Mouse (Mus musculus) bone marrow macrophage, adult 2 months (primary cell): ENCODE measurements around the gene Nktr. TPM values are rescaled to one million over a fixed set of nuclear protein-coding genes. Genes with fewer than 3 reads are reported as not detected.

Experiments used
- H3K27ac ChIP-seq: 2 replicates; pipeline ENCODE4 v1.5.1; 2012; ENCODE audit warnings: low read depth, low read length; ENCODE audit not compliant: insufficient read depth
- H3K4me1 ChIP-seq: 2 replicates; pipeline ENCODE4 v1.6.1; 2012; ENCODE audit warnings: low read length; ENCODE audit not compliant: control insufficient read depth, insufficient read depth
- H3K4me3 ChIP-seq: 2 replicates; pipeline ENCODE4 v1.5.1; 2012; ENCODE audit warnings: mild to moderate bottlenecking, low read length, moderate library complexity; ENCODE audit not compliant: insufficient read depth
- CTCF ChIP-seq: IDR thresholded peaks from 2 replicates; pipeline ENCODE4 v1.5.1; 2012; ENCODE audit warnings: low read depth, mild to moderate bottlenecking, low read length, moderate library complexity
- POLR2A ChIP-seq: IDR thresholded peaks from 2 replicates; pipeline ENCODE4 v1.6.1; 2012; ENCODE audit warnings: mild to moderate bottlenecking, low read depth, low read length, borderline replicate concordance
- polyA plus RNA-seq: library from polyadenylated mRNA; stranded (reverse); fragments of >200 nt; gene quantifications from 2 replicates; pipeline ENCODE4 v1.2.4, GENCODE M21; 2012; ENCODE audit not compliant: missing spikeins, insufficient read depth, insufficient read length

Gene Nktr
- polyA plus RNA-seq, 1 experiment, result 109 TPM

GRCm38 (mm10) chr9:121740490-121740889 is 21.5 kb downstream of the Nktr start:
- no peak overlapping the region for H3K27ac ChIP-seq
- no peak overlapping the region for H3K4me3 ChIP-seq
- no peak for TF ChIP-seq POLR2A
- H3K4me1 ChIP-seq, result 0 out of 2 replicates have a peak, but pooled peaks cover 2% of the 10 kb centered on the region

- TF ChIP-seq POLR2A (no peak), CTCF (no peak)
- H3K27ac ChIP-seq, result no peak overlapping the region
- H3K4me3 ChIP-seq, result no peak overlapping the region
- H3K4me1 ChIP-seq, result 0 out of 2 replicates have a peak, but pooled peaks cover 2% of the 10 kb centered on the region
Observed at GRCm38 (mm10) chr9:121741168-121741567, 22.2 kb downstream of the Nktr start.

- Histone ChIP-seq H3K27ac (no peak overlapping the region), H3K4me3 (no peak overlapping the region), H3K4me1 (0 out of 2 replicates have a peak, but pooled peaks cover 2% of the 10 kb centered on the region)
- TF ChIP-seq CTCF, result no peak
- TF ChIP-seq POLR2A, result no peak
Observed at GRCm38 (mm10) chr9:121744051-121744450, 25.1 kb downstream of the Nktr start.

- Histone ChIP-seq H3K4me3 (no peak overlapping the region), H3K27ac (no peak overlapping the region), H3K4me1 (no peaks in the 10 kb centered on the region)
- TF ChIP-seq POLR2A, result no peak
- no peak for TF ChIP-seq CTCF
Observed at GRCm38 (mm10) chr9:121752774-121753173, 33.8 kb downstream of the Nktr start.

DNA sequence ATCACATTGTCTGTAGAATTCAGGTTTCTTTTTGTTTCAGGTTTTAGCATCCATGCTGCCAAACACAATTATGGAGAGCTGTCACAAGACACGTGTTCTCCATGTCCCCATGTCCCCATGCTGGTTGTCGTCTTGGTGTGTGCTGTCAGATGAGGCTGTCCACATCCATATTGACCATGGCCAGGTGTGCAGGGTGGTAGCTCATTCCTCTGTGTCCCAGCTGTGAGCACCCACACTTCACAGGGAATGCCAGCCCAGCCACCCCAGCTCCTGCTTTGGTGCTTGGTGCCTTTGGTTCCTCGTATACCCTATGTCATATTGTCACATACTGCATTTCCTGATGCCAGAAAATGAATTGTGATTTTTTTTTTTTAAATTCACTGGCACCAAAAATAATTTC is 35.7 kb downstream of the Nktr start:
- TF ChIP-seq CTCF (no peak), POLR2A (no peak)
- Histone ChIP-seq H3K27ac (no peak overlapping the region), H3K4me3 (no peak overlapping the region), H3K4me1 (no peaks in the 10 kb centered on the region)

GRCm38 (mm10) chr9:121756785-121757184 is 37.8 kb downstream of the Nktr start:
- H3K27ac ChIP-seq, result no peak overlapping the region
- H3K4me1 ChIP-seq, result no peaks in the 10 kb centered on the region
- no peak for TF ChIP-seq CTCF
- TF ChIP-seq POLR2A, result no peak
- no peak overlapping the region for H3K4me3 ChIP-seq

- H3K27ac ChIP-seq, result no peak overlapping the region
Observed at GRCm38 (mm10) chr9:121757432-121757831, 38.5 kb downstream of the Nktr start.

DNA sequence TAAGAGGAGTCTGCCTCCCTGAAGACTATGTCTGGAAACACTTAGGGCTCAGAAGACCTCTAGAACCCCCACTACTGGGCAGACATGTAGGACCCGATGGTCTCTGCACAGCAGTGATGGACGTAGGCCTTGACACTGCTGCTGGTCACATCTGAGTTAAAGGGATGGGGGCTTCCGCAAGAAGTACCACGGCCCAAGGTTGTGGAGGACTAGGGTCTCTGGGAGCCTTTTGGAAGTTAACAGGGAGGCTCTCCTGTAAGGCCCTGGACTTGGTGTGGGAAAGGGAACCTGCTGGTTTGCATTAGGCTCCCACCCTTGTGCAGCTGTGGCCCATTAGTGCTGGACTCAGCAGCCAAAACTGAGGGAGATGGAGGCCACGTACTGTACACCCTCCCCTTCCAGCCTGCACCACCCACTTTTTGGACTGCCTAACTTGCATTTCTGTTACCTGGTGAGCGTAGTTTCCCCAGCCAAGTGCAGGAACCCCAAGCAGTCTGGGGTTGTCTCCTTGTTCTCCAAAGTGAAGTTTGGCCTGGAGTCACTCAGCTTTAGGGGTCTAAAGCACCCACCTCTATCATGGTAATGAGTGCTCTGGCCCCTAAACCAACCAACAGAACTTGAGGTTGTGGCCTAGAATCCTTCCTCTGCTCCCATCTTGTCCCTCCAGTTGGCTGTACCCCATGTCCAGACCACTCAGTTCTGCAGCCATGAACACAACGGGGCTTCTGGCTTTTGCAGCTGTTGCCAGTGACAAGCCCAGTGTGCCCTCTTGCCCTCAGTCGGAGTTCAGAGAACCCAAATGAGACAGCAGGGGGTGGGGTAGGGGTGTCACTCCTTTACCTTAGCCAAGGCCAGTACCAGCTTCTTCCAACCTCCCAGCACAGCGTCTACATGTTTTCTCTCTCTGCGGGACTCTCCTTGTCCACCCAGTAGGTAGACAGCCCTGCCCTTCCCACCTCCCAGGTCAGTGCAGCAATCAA is 39.2 kb downstream of the Nktr start:
- TF ChIP-seq POLR2A (no peak), CTCF (no peak)
- H3K4me3 ChIP-seq, result no peak overlapping the region
- no peak overlapping the region for H3K27ac ChIP-seq
- H3K4me1 ChIP-seq, result no peaks in the 10 kb centered on the region

More at GRCm38 (mm10) chr9:121757432-121757831, 38.5 kb downstream of the Nktr start:
- Histone ChIP-seq H3K4me3 (no peak overlapping the region), H3K4me1 (no peaks in the 10 kb centered on the region)
- TF ChIP-seq POLR2A (no peak), CTCF (no peak)

- no peak within 1 kb of the TSS for H3K27ac ChIP-seq
- H3K4me1 ChIP-seq, result no peaks in the 10 kb centered on the region
- TF ChIP-seq POLR2A, result no peak
- TF ChIP-seq CTCF, result no peak
- H3K4me3 ChIP-seq, result peak within 1 kb of the TSS; percentile 57
Observed at GRCm38 (mm10) chr9:121759091-121760081, 40.4 kb downstream of the Nktr start, which contains the start of gene Zfp651. Gene Zfp651, plus strand, starts transcription at chr9:121759330.
